Mouse (Mus musculus) CH12.LX (cell line): ENCODE measurements around the gene Rtn4rl1. TPM values are rescaled to one million over a fixed set of nuclear protein-coding genes. Genes with fewer than 3 reads are reported as not detected.

Experiments
- DNase-seq: peaks from one replicate; pipeline ENCODE4 v3.0.0-alpha.2; 2013; ENCODE audit errors: extremely low read depth
- H3K27ac ChIP-seq: 2 replicates; pipeline ENCODE4 v1.5.1; 2012; ENCODE audit warnings: low read depth, mild to moderate bottlenecking, control low read depth, moderate library complexity; ENCODE audit not compliant: insufficient read depth
- H3K27me3 ChIP-seq: replicated peaks from 2 replicates; pipeline ENCODE3; 2012; ENCODE audit warnings: inconsistent platforms
- H3K36me3 ChIP-seq, 2 experiments: replicated peaks in 1 of 2; 2 replicates each; pipeline versions ENCODE3 to v1.6.1; 2012; ENCODE audit warnings: inconsistent platforms in 1 of 2, low read length in 1 of 2, mild to moderate bottlenecking in 1 of 2, mixed read lengths in 1 of 2, moderate library complexity in 1 of 2; ENCODE audit not compliant: control insufficient read depth in 1 of 2, insufficient read depth in 1 of 2
- H3K4me1 ChIP-seq, 2 experiments: 2 replicates each; pipeline ENCODE4 v1.6.1; 2012; ENCODE audit warnings: inconsistent platforms in 1 of 2, moderate library complexity in 1 of 2; ENCODE audit not compliant: insufficient read depth in 2 of 2, control insufficient read depth in 1 of 2
- H3K4me2 ChIP-seq: 2 replicates; pipeline ENCODE4 v1.6.1; 2012; ENCODE audit warnings: low read depth, mild to moderate bottlenecking, control low read depth; ENCODE audit not compliant: poor library complexity, insufficient read depth, severe bottlenecking
- H3K4me3 ChIP-seq, 3 experiments: fragments of 150-350 bp in 1 of 3; sonication (generic) in 1 of 3; replicated peaks in 1 of 3; 2 replicates each; pipeline versions ENCODE3 to v1.5.1; 2011 to 2012; ENCODE audit warnings: low read depth in 2 of 3, low read length in 2 of 3, mild to moderate bottlenecking in 2 of 3, moderate library complexity in 2 of 3, control low read depth in 1 of 3, improper control_type of control experiment in 1 of 3, inconsistent platforms in 1 of 3, mixed read lengths in 1 of 3; ENCODE audit not compliant: poor library complexity in 1 of 3
- H3K79me2 ChIP-seq: replicated peaks from 2 replicates; pipeline ENCODE4 v1.6.1; 2012; ENCODE audit warnings: mild to moderate bottlenecking, moderate library complexity; ENCODE audit not compliant: control insufficient read depth, poor library complexity, insufficient read depth, severe bottlenecking; ENCODE audit errors: extremely low read depth
- H3K9ac ChIP-seq: 2 replicates; pipeline ENCODE4 v1.6.1; 2012; ENCODE audit warnings: low read depth, mild to moderate bottlenecking, control low read depth, moderate library complexity; ENCODE audit not compliant: insufficient read depth
- H3K9me3 ChIP-seq: replicated peaks from 2 replicates; pipeline ENCODE3; 2012; ENCODE audit warnings: low read length, inconsistent platforms, mixed read lengths
- CTCF ChIP-seq, 2 experiments: IDR thresholded peaks in 1 of 2; conservative IDR thresholded peaks in 1 of 2; 2 replicates each; pipeline ENCODE4 v1.5.1; 2011 to 2012; ENCODE audit warnings: low read depth in 2 of 2, low read length in 2 of 2, improper control_type of control experiment in 1 of 2, inconsistent platforms in 1 of 2, mild to moderate bottlenecking in 1 of 2, moderate library complexity in 1 of 2
- E2F4 ChIP-seq: IDR thresholded peaks from 2 replicates; pipeline ENCODE4 v1.6.1; 2011; ENCODE audit warnings: low read depth, low read length, improper control_type of control experiment; ENCODE audit not compliant: insufficient replicate concordance
- EP300 ChIP-seq: IDR thresholded peaks from 2 replicates; pipeline ENCODE4 v1.6.1; 2011; ENCODE audit warnings: low read length, improper control_type of control experiment
- IRF4 ChIP-seq: IDR thresholded peaks from 2 replicates; pipeline ENCODE4 v1.6.1; 2014; ENCODE audit warnings: low read depth, mild to moderate bottlenecking, inconsistent platforms, low read length, improper control_type of control experiment
- JUN ChIP-seq: IDR thresholded peaks from 2 replicates; pipeline ENCODE4 v1.6.1; 2011; ENCODE audit warnings: low read depth, mild to moderate bottlenecking, low read length, improper control_type of control experiment, moderate library complexity; ENCODE audit not compliant: insufficient read depth
- MAFK ChIP-seq: IDR thresholded peaks from 2 replicates; pipeline ENCODE4 v1.6.1; 2011; ENCODE audit warnings: low read length, improper control_type of control experiment; ENCODE audit not compliant: insufficient replicate concordance
- MAX ChIP-seq: IDR thresholded peaks from 2 replicates; pipeline ENCODE4 v1.6.1; 2011; ENCODE audit warnings: low read length, improper control_type of control experiment
- MAZ ChIP-seq: IDR thresholded peaks from 2 replicates; pipeline ENCODE4 v1.6.1; 2012; ENCODE audit warnings: low read depth, mild to moderate bottlenecking, inconsistent platforms, low read length, improper control_type of control experiment, moderate library complexity
- MEF2A ChIP-seq: IDR thresholded peaks from 2 replicates; pipeline ENCODE4 v1.6.1; 2014; ENCODE audit warnings: low read depth, mild to moderate bottlenecking, inconsistent platforms, low read length, improper control_type of control experiment, borderline replicate concordance
- POLR2AphosphoS2 ChIP-seq: IDR thresholded peaks from 2 replicates; pipeline ENCODE4 v1.6.1; 2011; ENCODE audit warnings: low read depth, low read length, improper control_type of control experiment
- RAD21 ChIP-seq: IDR thresholded peaks from 2 replicates; pipeline ENCODE4 v1.6.1; 2011; ENCODE audit warnings: low read depth, mild to moderate bottlenecking, low read length, improper control_type of control experiment, moderate library complexity
- USF1 ChIP-seq: IDR thresholded peaks from 2 replicates; pipeline ENCODE4 v1.6.1; 2014; ENCODE audit warnings: low read depth, mild to moderate bottlenecking, inconsistent platforms, low read length, improper control_type of control experiment
- USF2 ChIP-seq: conservative IDR thresholded peaks from 2 replicates; pipeline ENCODE4 v1.6.1; 2011; ENCODE audit warnings: low read depth, low read length, improper control_type of control experiment
- ZNF384 ChIP-seq: IDR thresholded peaks from 2 replicates; pipeline ENCODE4 v1.6.1; 2012; ENCODE audit warnings: low read depth, low read length, improper control_type of control experiment, inconsistent platforms
- dilution Hi-C: fragments of 300-500 bp; cut with MboI; formaldehyde crosslinking; loops from 2 replicates; pipeline ENCODE4 v1.14.3; 2020; ENCODE audit warnings: low sequenced_read_pairs; ENCODE audit not compliant: extremely low pct_unique_long_range_greater_than_20kb, extremely low pct_ligation_motif_present
- in situ Hi-C: fragments of 300-500 bp; cut with MboI; formaldehyde crosslinking; loops from 3 replicates; pipeline ENCODE4 v1.14.3; 2019; ENCODE audit warnings: low sequenced_read_pairs, low pct_ligation_motif_present, low pct_unique_long_range_greater_than_20kb, mixed read lengths
- polyA plus RNA-seq: library from polyadenylated mRNA; unstranded; fragments of >175 nt; gene quantifications from 2 replicates; pipeline ENCODE4 v1.2.1, GENCODE M21; 2012; ENCODE audit warnings: low read depth; ENCODE audit not compliant: insufficient read length
- total RNA-seq, 2 experiments: library from RNA; depleted of rRNA; stranded (reverse); fragments of 300-350 nt in 1 of 2; fragments of >200 nt in 1 of 2; gene quantifications; 2 replicates each; pipeline ENCODE4 v1.2.3; 2012 to 2014

Gene Rtn4rl1
- total and polyA plus RNA-seq, 3 experiments: 0.04 to 0.09 TPM; not detected in 1

DNA sequence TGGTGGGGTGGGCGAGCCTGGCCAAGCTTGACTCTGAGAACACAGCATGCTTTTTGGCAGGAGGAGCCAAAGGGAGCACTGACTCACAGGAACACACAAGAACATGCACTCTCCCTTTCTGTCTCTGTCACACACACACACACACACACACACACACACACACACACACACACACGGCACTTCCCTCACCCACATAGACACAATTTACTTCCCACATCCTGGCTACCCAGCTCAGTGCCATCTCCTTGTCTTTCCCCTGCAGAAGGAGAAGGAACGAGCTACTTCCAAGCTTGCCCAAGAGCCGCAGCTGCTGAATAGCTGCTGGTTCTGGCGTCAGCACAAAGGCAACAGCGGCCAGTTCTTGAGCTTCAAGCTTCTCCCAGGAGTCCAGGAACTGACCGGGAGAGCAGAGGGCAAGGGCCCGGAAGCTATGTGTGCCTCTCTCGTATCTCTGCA lies 74.3 kb downstream of the Rtn4rl1 start:
- Histone ChIP-seq H3K4me3 (no peak overlapping the region), H3K4me2 (no peak overlapping the region), H3K4me1 (peaks cover 7 to 12% of the 10 kb centered on the region in 2 experiments), H3K9me3 (no peaks in the 10 kb centered on the region), H3K36me3 (no peaks in the 10 kb centered on the region), H3K79me2 (no peaks in the 10 kb centered on the region)
- dilution Hi-C loops: no loop called here
- no peak for TF ChIP-seq POLR2AphosphoS2
- no peak for TF ChIP-seq MAZ
- no peak for TF ChIP-seq MAFK
- TF ChIP-seq USF1: no peak
- no peak for TF ChIP-seq E2F4
- TF ChIP-seq, all 38 proteins: peak for 0
- in situ Hi-C loops: no loop called here
- no peak overlapping the region for H3K27ac ChIP-seq
- H3K9ac ChIP-seq: no peak overlapping the region
- peaks cover 13% of the 10 kb centered on the region for H3K27me3 ChIP-seq
- no peak for DNase-seq

- H3K27me3 ChIP-seq: peaks cover 14% of the 10 kb centered on the region
Observed at GRCm38 (mm10) chr11:75268492-75268891, 74.9 kb downstream of the Rtn4rl1 start.

DNA sequence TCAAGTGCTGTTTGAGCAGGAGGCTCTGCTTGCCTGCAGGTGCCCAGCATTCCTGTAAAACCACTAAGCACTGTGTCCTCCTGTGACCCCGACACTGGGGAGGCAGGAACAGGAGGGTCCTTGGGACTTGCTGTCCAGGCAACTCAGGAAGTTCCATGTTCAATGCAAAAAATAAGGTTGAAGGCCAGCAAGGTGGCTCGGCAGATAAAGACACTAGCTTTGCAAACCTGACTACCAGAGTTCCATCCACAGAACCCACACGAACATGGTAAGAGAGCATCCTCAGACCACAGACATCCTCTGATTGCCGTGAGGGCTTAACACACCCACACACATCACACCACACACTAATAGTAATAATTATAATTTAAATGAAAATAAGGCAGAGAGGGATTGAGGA lies 75.6 kb downstream of the Rtn4rl1 start:
- in situ Hi-C loops: no loop called here
- Histone ChIP-seq H3K9ac (no peak overlapping the region), H3K27me3 (peaks cover 15% of the 10 kb centered on the region), H3K27ac (no peak overlapping the region), H3K4me3 (no peak overlapping the region), H3K36me3 (no peaks in the 10 kb centered on the region), H3K4me2 (no peak overlapping the region), H3K4me1 (peaks cover 9 to 10% of the 10 kb centered on the region in 2 experiments), H3K79me2 (no peaks in the 10 kb centered on the region), H3K9me3 (no peaks in the 10 kb centered on the region)
- dilution Hi-C loops: no loop called here
- TF ChIP-seq ZNF384 (no peak), RAD21 (no peak), MAZ (no peak), MAX (no peak), IRF4 (no peak), USF2 (no peak)
- no peak for DNase-seq

More at GRCm38 (mm10) chr11:75268492-75268891, 74.9 kb downstream of the Rtn4rl1 start:
- no peak overlapping the region for H3K9ac ChIP-seq
- DNase-seq: no peak
- H3K4me1 ChIP-seq: peaks cover 8 to 10% of the 10 kb centered on the region in 2 experiments
- H3K27ac ChIP-seq: no peak overlapping the region
- H3K4me3 ChIP-seq: no peak overlapping the region
- no peak overlapping the region for H3K4me2 ChIP-seq
- TF ChIP-seq POLR2AphosphoS2 (no peak), MEF2A (peak; percentile 36; the same call in 1 of the 2 replicates), CTCF (conservative IDR thresholded peaks at IDR 0.05 in 1 of 2, IDR thresholded peaks at IDR 0.05 in 1 of 2; ENCODE audit: low read depth in 2 of 2, low read length in 2 of 2) (no peak), EP300 (0 out of 2 replicates have a peak, but pooled peaks have one; percentile 12), JUN (peak; percentile 25; the same call in 1 of the 2 replicates)
- no peaks in the 10 kb centered on the region for H3K9me3 ChIP-seq
- no peaks in the 10 kb centered on the region for H3K79me2 ChIP-seq
- in situ Hi-C loops: no loop called here
- dilution Hi-C loops: no loop called here
- no peaks in the 10 kb centered on the region for H3K36me3 ChIP-seq
